Mouse (Mus musculus) forebrain, postnatal 0 days (tissue): ENCODE results near the gene Ube2dnl2. TPM values are rescaled to one million over a fixed set of nuclear protein-coding genes. Genes with fewer than 3 reads are reported as not detected.

Source experiments
- ATAC-seq: fragments of 200-750 bp; cut with Nextera tagmentation; 2 replicates; pipeline ENCODE4 v1.8.0; 2017; ENCODE audit warnings: mild to moderate bottlenecking, moderate library complexity
- DNase-seq: peaks from one replicate; pipeline ENCODE4 v3.0.0-alpha.2; 2015
- H3K27ac ChIP-seq: fragments of 300-500 bp; sonication (generic); 2 replicates; pipeline ENCODE4 v1.5.1; 2014; ENCODE audit warnings: low read depth, mild to moderate bottlenecking, antibody characterized with exemption, low read length, moderate library complexity, mixed read lengths
- H3K27me3 ChIP-seq: fragments of 300-500 bp; sonication (generic); 2 replicates; pipeline ENCODE4 v1.6.1; 2014; ENCODE audit warnings: mild to moderate bottlenecking, low read length, mixed read lengths; ENCODE audit not compliant: insufficient read depth
- H3K36me3 ChIP-seq: fragments of 300-500 bp; sonication (generic); 2 replicates; pipeline ENCODE4 v1.6.1; 2014; ENCODE audit warnings: mild to moderate bottlenecking, moderate library complexity; ENCODE audit not compliant: insufficient read depth
- H3K4me1 ChIP-seq: fragments of 300-500 bp; sonication (generic); 2 replicates; pipeline ENCODE4 v1.6.1; 2014; ENCODE audit warnings: antibody characterized with exemption; ENCODE audit not compliant: insufficient read depth
- H3K4me2 ChIP-seq: fragments of 300-500 bp; sonication (generic); 2 replicates; pipeline ENCODE4 v1.6.1; 2014; ENCODE audit warnings: low read depth, mild to moderate bottlenecking, moderate library complexity
- H3K4me3 ChIP-seq: fragments of 300-500 bp; sonication (generic); 2 replicates; pipeline ENCODE4 v1.5.1; 2014; ENCODE audit warnings: low read depth, low read length, mixed read lengths
- H3K9ac ChIP-seq: fragments of 300-500 bp; sonication (generic); 2 replicates; pipeline ENCODE4 v1.6.1; 2014; ENCODE audit warnings: mild to moderate bottlenecking
- H3K9me3 ChIP-seq: fragments of 300-500 bp; sonication (generic); 2 replicates; pipeline ENCODE4 v1.6.1; 2016; ENCODE audit warnings: low read length
- CTCF ChIP-seq: sonication (generic); IDR thresholded peaks from 2 replicates; pipeline ENCODE4 v1.5.1; 2016; ENCODE audit warnings: antibody characterized with exemption, control low read depth, low read depth
- WGBS: fragments of 180-500 bp; shearing (Covaris S2); extraction: QIAGEN DNeasy Blood & Tissue Kit; methylation state at CpG from one replicate; pipeline ENCODE4 v1.1.7; 2014; 5-methylcytosine and 5-hydroxymethylcytosine counted together
- polyA plus RNA-seq: library from polyadenylated mRNA; unstranded; fragments of >200 nt; fragmentation: Nextera tagmentation; extraction: Ambion mirVana; gene quantifications from 2 replicates; pipeline ENCODE4 v1.2.1, GENCODE M21; 2015
- total RNA-seq: library from RNA; depleted of rRNA; stranded (reverse); fragments of >200 nt; gene quantifications from 2 replicates; pipeline ENCODE4 v1.2.3, GENCODE M21; 2014; rRNA removed

Gene Ube2dnl2
- not detected in 2 replicates for total RNA-seq
- not detected in 2 replicates for polyA plus RNA-seq

GRCm38 (mm10) chrX:114907282-114907681 is at the start of gene Ube2dnl2:
Ube2dnl2 (plus strand) TSS chrX:114907582.
- H3K4me1 ChIP-seq: no peaks in the 10 kb centered on the region
- ATAC-seq (no peak), DNase-seq (no peak)
- H3K27me3 ChIP-seq: no peaks in the 10 kb centered on the region
- no peak within 1 kb of the TSS for H3K4me3 ChIP-seq
- no peaks in the 10 kb centered on the region for H3K36me3 ChIP-seq
- no peak within 1 kb of the TSS for H3K4me2 ChIP-seq
- H3K9me3 ChIP-seq: no peaks in the 10 kb centered on the region
- H3K27ac ChIP-seq: no peak within 1 kb of the TSS
- no peak for TF ChIP-seq CTCF
- WGBS: 88% methylated on average over 1 of the region's 1 CpGs
- H3K9ac ChIP-seq: no peak within 1 kb of the TSS

DNA sequence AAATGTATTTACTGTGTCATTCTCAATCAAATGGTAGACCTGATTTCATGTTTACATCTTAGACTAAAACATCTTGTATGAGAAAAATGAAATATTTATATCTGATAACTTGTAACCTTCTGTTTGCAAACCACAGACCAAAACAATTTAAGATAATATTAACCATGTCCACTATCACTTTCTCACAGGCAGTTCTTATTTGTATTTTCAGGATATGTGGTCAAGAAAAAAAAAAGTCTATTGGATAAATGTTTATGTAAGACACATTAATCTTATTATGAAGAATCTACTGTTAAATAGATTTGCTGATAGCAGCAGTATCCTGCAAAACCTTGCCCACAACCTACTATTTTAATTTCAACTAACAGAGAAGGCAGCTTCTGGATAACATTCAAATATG is 11.9 kb upstream of the Ube2dnl2 start:
- Histone ChIP-seq H3K4me1 (no peaks in the 10 kb centered on the region), H3K9ac (no peak overlapping the region), H3K4me3 (no peak overlapping the region), H3K4me2 (no peak overlapping the region), H3K27ac (no peak overlapping the region), H3K36me3 (no peaks in the 10 kb centered on the region), H3K9me3 (no peaks in the 10 kb centered on the region), H3K27me3 (no peaks in the 10 kb centered on the region)
- no peak for DNase-seq
- no peak for ATAC-seq
- TF ChIP-seq CTCF: no peak

- WGBS: 84% methylated on average over 3 of the region's 3 CpGs
- H3K27ac ChIP-seq: no peak overlapping the region
- ATAC-seq (no peak), DNase-seq (no peak)
- H3K4me1 ChIP-seq: no peaks in the 10 kb centered on the region
- no peaks in the 10 kb centered on the region for H3K36me3 ChIP-seq
- no peak for TF ChIP-seq CTCF
- H3K4me2 ChIP-seq: no peak overlapping the region
- no peak overlapping the region for H3K9ac ChIP-seq
- no peak overlapping the region for H3K4me3 ChIP-seq
- no peaks in the 10 kb centered on the region for H3K27me3 ChIP-seq
- H3K9me3 ChIP-seq: no peaks in the 10 kb centered on the region
Observed at GRCm38 (mm10) chrX:114897506-114897905, 9.9 kb upstream of the Ube2dnl2 start.

- no peak for DNase-seq
- H3K9ac ChIP-seq: no peak overlapping the region
- no peak overlapping the region for H3K27ac ChIP-seq
- H3K9me3 ChIP-seq: no peaks in the 10 kb centered on the region
- TF ChIP-seq CTCF: no peak
- no peaks in the 10 kb centered on the region for H3K27me3 ChIP-seq
- H3K4me1 ChIP-seq: no peaks in the 10 kb centered on the region
- no peak overlapping the region for H3K4me2 ChIP-seq
- H3K36me3 ChIP-seq: no peaks in the 10 kb centered on the region
- H3K4me3 ChIP-seq: no peak overlapping the region
- no peak for ATAC-seq
Observed at GRCm38 (mm10) chrX:114903391-114903790, 4.0 kb upstream of the Ube2dnl2 start.

GRCm38 (mm10) chrX:114904712-114905111 is 2.7 kb upstream of the Ube2dnl2 start, which contains the start of gene Ube2dnl1:
Ube2dnl1 (plus strand) TSS chrX:114905012.
- H3K27me3 ChIP-seq: no peaks in the 10 kb centered on the region
- H3K27ac ChIP-seq: no peak within 1 kb of the TSS
- H3K4me2 ChIP-seq: no peak within 1 kb of the TSS
- 86% methylated on average over 5 of the region's 5 CpGs for WGBS
- DNase-seq: no peak
- H3K4me1 ChIP-seq: no peaks in the 10 kb centered on the region
- H3K36me3 ChIP-seq: no peaks in the 10 kb centered on the region
- no peak for ATAC-seq
- H3K9ac ChIP-seq: no peak within 1 kb of the TSS
- H3K9me3 ChIP-seq: no peaks in the 10 kb centered on the region
- no peak for TF ChIP-seq CTCF
- H3K4me3 ChIP-seq: no peak within 1 kb of the TSS

DNA sequence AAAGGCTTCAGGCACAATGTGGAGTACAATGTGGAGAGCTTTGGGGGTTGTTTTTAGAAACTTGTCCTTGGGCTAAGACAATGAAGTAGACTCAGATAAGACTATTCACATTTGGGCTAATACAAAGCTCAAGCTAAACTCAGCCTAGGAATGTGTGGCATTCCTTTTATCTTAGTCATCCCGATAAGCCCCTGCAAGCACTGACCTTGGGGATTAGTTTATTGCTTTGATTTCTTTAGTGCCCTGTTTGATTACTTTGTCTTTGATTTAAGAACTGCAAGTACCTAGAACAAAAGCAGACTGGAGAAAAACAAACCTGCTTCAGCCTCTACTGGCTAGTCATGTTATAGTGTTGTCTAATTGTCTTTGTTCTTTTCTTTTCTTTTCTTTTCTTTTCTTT is 47.7 kb downstream of the Ube2dnl2 start:
- no peaks in the 10 kb centered on the region for H3K36me3 ChIP-seq
- H3K9me3 ChIP-seq: no peaks in the 10 kb centered on the region
- H3K4me1 ChIP-seq: no peaks in the 10 kb centered on the region
- H3K9ac ChIP-seq: no peak overlapping the region
- H3K4me2 ChIP-seq: no peak overlapping the region
- TF ChIP-seq CTCF: no peak
- no peak overlapping the region for H3K27ac ChIP-seq
- no peak for DNase-seq
- 32% methylated on average over 1 of the region's 1 CpGs for WGBS
- H3K4me3 ChIP-seq: no peak overlapping the region
- no peaks in the 10 kb centered on the region for H3K27me3 ChIP-seq
- ATAC-seq: no peak

Other genes starting within 250 kb of the Ube2dnl2 start
- gene Ube2dnl1, start 2.6 kb upstream of the Ube2dnl2 start, total RNA-seq: not detected in 2 replicates
- not detected in 2 replicates for gene Ube2dnl1, start 2.6 kb upstream of the Ube2dnl2 start, polyA plus RNA-seq